Mouse (Mus musculus) liver, adult (tissue): ENCODE results near the gene Zfp423.

Experiments
- GATA4 ChIP-seq: IDR thresholded peaks from 2 replicates; pipeline ENCODE4 v1.6.1; 2014; ENCODE audit warnings: mild to moderate bottlenecking, low read length; ENCODE audit not compliant: insufficient replicate concordance

The Zfp423 gene

GRCm38 (mm10) chr8:87674157-87674556, 285.2 kb downstream of the Zfp423 start:
- TF ChIP-seq GATA4: no peak

- TF ChIP-seq GATA4: no peak
Observed at GRCm38 (mm10) chr8:87672214-87672613, 287.2 kb downstream of the Zfp423 start.

GRCm38 (mm10) chr8:87671209-87671970, 288.0 kb downstream of the Zfp423 start:
- TF ChIP-seq GATA4: no peak

GRCm38 (mm10) chr8:87670232-87670631, 289.2 kb downstream of the Zfp423 start:
- no peak for TF ChIP-seq GATA4

GRCm38 (mm10) chr8:87668736-87669135, 290.7 kb downstream of the Zfp423 start:
- no peak for TF ChIP-seq GATA4

- no peak for TF ChIP-seq GATA4
Observed at GRCm38 (mm10) chr8:87667914-87668643, 291.3 kb downstream of the Zfp423 start.

- TF ChIP-seq GATA4: no peak
Observed at GRCm38 (mm10) chr8:87667297-87667696, 292.1 kb downstream of the Zfp423 start.

GRCm38 (mm10) chr8:87665337-87665736, 294.1 kb downstream of the Zfp423 start:
- TF ChIP-seq GATA4: no peak

- no peak for TF ChIP-seq GATA4
Observed at GRCm38 (mm10) chr8:87664217-87664509, 295.2 kb downstream of the Zfp423 start.

- no peak for TF ChIP-seq GATA4
Observed at GRCm38 (mm10) chr8:87663349-87664216, 295.8 kb downstream of the Zfp423 start.

- TF ChIP-seq GATA4: no peak
Observed at GRCm38 (mm10) chr8:87662811-87663341, 296.5 kb downstream of the Zfp423 start.

- no peak for TF ChIP-seq GATA4
Observed at GRCm38 (mm10) chr8:87662307-87662771, 297.1 kb downstream of the Zfp423 start.

- TF ChIP-seq GATA4: no peak
Observed at GRCm38 (mm10) chr8:87660916-87661910, 298.2 kb downstream of the Zfp423 start.

- TF ChIP-seq GATA4: no peak
Observed at GRCm38 (mm10) chr8:87660029-87660915, 299.1 kb downstream of the Zfp423 start.

- TF ChIP-seq GATA4: no peak
Observed at GRCm38 (mm10) chr8:87657488-87657887, 301.9 kb downstream of the Zfp423 start.
